Mouse (Mus musculus) liver (tissue): ENCODE measurements around the gene Lrrc2.
A peak's percentile ranks its signal among the peaks of the same experiment; 100 is the strongest.

Experiments used
- DNase-seq: peaks from one replicate; pipeline ENCODE4 v3.0.0-alpha.2; 2020; ENCODE audit warnings: mixed read lengths

Gene Lrrc2

DNA sequence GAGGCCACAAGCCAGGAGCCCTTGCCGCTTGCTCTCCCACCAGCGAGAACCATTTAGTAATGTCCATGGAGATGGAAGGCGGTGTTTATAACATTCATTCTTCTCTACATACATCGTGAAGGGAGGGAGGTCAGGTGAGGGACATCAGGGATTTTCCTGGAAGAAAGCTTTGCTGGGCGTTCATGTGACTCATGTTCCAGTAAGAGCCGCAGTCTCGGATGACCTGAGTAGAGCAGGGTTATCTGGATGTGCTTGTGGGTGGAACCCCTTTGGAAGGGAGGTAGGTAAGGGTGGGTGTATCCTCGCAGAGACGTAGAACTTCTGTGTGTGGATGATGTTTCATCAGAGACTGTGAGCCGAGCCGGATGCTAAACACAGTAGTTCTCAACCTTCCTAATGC lies at the start of gene Lrrc2:
Gene Lrrc2 (plus strand): TSS at position 149 of the 400 bp plus-strand sequence.
- DNase-seq = no peak

- DNase-seq = no peak
These were observed 49.1 kb upstream of the Lrrc2 start for GRCm38 (mm10) chr9:110902271-110902670.

- DNase-seq = no peak
These were observed 44.0 kb upstream of the Lrrc2 start for GRCm38 (mm10) chr9:110907201-110907837.

DNA sequence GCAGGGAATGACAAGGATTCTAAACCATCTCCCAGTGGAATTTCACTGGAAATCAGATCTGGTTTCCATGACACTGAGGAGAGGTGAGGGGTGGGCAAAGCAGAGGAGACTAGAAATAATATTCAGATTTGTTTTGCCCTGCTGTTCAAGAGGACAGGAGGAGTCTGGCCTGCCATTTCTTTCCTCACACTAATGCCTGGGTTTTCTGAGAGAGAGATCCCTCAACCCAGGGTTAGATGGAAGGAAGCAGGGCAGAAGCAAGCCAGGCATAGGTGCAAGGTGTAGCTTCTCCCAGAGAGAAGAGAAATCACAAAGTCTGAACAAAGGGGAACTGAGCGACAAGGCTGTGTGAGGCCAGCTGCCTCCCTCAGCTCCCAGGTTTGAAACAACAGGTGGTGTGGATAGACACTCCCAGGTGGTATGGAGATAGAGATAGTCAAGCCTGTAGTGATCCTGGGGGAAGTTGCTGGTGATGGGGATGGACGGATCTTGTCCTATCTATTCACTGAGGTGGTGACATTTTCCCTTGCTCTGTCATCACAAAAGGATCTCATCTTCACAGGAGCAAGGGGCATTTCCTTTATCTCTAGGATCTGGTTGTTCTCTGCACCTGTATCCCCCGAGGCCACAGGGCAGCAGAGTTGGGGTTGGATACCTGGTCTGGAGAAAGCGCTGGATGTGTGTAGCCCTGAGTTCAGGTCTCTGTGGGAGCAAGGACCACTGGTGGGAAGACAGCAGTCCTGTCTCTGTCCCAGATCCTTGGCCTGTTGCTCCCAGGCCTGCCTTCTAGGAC lies 43.3 kb upstream of the Lrrc2 start:
- DNase-seq = no peak

DNA sequence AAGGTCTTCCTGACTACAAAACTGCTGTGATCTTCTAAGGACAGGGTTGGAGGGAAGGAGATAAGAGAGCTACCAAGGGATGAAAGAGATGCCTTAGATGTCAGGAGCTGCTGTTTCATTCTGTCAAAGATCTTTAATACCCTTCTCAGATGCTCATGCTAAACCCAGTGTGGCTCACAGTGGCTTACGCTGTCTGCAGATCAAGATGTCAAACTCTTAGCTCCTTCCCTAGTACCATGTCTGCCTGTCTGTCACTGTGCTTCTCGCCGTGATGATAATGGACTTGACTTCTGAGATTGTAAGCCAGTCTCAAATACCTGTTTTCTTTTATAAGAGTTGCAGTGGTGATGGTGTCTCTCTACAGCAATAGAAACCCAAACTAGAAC lies 42.7 kb upstream of the Lrrc2 start:
- DNase-seq = no peak

DNA sequence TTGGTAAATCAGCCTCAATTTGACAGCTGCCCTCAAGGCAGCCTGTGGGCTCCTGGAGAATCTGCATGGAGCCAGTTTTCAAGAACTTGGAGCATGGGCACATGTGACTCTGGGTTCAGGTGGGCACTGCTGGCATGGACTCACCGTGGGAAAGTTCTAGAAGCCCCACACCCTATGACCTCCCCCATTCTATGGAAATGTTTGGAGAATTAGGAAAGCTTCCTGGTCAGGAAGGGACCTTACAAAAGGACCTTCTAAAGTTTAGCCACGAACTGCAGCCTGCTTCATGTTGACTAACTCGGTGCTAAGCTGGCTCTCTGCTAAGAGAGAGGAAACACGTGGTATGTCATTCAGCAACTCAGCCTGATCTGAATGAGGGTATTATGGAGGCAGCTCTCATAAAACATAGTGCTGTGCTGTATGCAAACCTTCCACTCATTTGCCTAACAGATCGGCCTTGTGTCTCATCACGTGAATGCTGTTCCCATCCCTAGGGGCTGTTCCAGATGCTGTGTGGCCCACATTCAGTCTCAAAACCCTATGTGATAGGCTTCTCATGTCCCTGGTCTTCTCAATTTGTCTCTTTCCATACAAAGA lies 41.9 kb upstream of the Lrrc2 start:
- no peak for DNase-seq

DNA sequence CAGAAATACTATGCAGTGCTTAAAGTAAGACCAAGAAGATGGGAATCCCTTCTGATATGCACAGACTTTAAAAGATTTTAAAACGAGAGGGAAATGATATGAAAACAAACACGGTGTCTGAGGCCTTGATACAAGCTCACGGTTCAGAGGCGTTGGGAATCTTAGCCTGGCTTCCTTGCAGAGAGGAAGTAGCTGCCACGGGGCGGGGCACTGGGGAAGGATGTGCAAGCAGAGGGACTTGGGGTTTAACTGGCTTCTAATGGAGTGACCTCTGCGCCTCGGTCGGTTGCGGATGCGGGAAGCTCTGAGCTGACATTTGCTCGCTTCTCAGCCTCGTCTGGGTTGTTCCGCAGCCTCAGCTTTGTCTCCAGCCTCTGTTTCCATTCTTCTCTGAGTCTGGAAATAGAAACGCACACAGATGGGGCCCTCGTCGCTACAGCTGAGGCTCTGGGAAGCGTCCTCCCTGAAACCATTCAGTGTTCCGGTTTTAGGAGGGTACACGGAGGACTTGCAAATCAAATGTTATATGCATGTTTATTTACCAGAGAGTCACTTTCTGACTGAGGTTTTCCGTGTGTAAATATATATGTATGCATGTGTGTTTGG lies 36.6 kb upstream of the Lrrc2 start:
- no peak for DNase-seq

DNA sequence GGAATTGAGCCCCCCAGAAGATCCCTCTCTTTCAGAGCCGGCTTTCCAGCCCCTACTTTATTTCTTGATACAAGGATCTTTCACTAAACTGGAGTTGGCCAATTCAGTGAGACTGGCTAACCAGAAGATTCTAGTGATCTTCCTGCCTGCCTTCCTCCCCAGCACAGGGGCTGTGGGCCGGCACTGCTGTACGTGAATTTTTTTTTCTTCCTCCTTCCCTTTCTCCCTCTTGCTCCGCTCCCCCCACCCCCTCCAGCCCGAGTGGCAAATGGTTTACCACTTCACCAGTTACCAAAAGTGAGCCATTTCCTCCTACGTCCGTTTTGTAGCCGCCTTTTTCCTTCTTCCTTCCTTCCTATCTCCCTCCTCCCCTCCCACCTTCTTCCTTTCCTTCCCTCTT lies 35.9 kb upstream of the Lrrc2 start:
- DNase-seq = no peak

- DNase-seq = no peak
These were observed 34.6 kb upstream of the Lrrc2 start, which contains the start of gene Fam240a for GRCm38 (mm10) chr9:110916786-110917185. TSS of gene Fam240a (minus strand) at chr9:110916861.

DNA sequence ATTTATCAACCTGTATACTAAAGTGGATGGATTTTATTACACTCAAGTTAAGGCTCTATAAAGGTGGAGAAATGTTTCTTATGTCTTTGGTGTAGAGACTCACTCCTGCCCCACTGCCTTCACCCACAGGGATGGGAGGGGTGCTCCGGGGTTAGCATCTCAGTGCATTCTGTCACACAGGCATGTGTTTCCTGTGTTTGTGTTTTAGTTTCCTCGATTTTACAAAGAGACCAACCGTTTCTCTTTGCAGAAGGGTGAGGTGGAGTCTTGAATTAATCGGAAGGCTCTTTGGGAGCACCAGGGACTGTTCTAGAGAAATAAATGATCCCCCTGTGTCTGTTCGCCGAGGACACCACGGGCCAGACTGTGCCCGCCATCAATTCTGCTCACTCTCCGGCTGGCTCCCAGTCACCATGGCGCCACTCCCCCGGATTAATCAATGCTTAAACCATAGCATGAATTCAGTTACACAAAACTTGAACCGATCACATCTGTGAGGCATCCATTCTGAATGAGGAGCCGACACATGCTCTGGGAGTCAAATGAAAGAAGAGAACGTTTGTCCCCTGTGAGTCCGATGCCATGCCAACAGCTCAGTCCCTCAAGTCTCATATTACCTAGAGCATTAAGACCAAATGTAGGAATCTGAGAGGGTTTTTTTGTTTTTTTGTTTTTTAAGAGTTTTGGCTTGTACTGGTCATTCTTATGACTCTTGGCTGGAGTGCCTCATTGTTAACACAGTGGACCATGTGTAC lies 30.5 kb upstream of the Lrrc2 start:
- DNase-seq = no peak

- peak; percentile 74 for DNase-seq
These were observed 28.6 kb upstream of the Lrrc2 start for GRCm38 (mm10) chr9:110922759-110923158.

- DNase-seq = no peak
These were observed 19.8 kb upstream of the Lrrc2 start for GRCm38 (mm10) chr9:110931573-110931972.

DNA sequence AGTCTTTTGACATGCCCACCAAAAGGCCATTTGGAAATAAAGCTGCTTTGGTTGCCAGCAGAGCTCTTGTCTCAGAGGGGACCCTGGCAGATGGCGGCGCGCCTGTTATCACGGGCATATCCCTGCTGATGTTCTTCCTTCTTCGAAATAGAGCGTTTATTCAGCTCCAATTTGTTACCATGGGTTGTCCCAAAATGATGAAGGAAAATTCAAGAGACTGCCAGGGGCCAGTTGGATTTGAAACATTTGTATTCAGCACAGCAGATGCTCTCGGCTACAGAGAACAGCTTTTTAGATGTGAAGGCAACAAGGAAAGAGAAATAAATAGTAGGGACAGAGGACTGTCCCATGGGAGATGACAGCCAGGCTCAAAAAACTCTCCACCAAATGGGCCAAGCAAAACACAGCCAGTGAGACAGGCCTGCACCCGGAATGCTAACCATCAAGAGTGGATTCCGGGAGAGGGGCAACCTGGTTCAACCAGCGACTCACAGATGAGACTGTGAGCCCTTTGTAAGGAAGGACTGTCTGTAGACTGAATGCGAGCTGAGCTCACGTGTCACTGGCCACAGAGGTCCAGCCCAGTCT lies 17.4 kb upstream of the Lrrc2 start:
- no peak for DNase-seq

DNA sequence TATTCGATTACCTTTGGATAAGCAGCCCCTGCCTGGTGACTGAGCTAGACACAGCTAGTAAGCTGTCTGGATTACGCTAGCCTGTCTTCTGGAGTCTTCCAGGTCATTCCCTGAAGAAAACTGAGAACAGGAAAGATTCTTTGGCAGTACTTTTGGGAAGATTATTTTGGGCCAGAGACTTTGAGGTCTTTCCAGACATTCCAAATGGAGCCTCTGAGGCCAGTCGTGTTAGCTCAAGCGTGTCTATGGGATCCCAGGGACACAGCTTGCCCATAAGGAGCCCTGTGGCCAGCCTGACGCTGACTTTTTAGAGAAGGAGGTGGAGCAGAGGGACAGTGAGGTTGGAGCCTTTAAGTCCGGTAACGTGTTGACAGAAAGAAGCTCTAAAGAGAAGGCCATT lies 15.4 kb upstream of the Lrrc2 start:
- DNase-seq = no peak

- no peak for DNase-seq
These were observed 13.5 kb upstream of the Lrrc2 start for GRCm38 (mm10) chr9:110937506-110938490.

DNA sequence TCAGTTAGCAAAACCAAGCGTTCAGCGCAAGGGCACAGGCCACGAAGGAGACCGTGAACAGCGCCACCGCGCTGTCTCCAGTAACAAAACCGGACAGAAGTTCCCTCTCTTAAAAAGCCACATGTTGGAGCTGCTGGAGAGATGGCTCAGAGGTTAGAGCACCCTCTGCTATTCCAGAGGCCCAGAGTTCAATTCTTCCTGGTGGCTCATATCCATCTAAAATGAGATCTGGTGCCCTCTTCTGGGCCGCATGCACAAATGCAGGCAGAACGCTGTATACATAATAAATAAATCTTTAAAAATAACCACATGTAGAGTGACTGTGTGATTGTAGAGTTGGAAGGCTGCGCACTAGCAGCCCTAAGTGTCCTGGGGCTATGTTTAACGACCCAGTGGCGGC lies 7.1 kb upstream of the Lrrc2 start:
- DNase-seq = no peak

DNA sequence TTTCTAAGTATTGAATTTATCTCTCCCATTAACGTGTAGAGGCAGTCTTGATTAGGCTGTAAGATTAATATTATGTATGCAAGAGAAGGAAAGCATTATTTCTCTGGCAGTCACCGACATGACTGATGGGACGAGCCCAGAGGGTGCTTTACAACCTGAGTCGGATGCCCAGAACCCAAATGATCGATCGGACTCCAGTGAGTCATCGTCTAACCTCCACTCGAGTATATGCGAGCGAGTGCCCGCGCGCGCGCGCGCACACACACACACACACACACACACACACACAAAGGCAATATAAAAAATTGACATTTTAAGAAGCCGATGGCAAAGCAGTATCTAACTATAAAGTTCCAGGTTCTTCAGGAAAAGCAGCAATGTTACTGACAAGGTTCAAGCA lies 6.0 kb upstream of the Lrrc2 start:
- DNase-seq = no peak

DNA sequence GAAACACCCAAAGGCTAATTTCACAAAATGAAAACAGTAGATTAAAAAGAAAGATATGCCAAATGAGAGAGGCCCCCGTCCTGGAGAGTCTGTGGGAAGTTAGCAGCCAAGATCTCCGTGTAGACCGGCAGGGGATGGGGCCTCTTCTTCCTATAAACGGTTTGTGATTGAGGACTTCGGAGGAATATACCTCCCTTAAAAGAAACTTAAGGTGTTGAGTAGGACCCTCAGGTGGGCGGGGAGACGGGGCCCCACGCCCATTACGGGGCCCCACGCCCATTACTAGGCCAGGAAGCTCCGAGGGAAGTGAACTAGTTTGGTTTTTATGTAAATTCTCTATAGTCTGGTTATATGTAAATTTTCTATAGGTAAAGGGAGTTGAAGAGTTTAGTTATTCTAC lies 5.4 kb upstream of the Lrrc2 start, which contains the start of gene Tdgf1:
Gene Tdgf1 (minus strand): TSS at position 233 of the 400 bp plus-strand sequence.
- DNase-seq = no peak

DNA sequence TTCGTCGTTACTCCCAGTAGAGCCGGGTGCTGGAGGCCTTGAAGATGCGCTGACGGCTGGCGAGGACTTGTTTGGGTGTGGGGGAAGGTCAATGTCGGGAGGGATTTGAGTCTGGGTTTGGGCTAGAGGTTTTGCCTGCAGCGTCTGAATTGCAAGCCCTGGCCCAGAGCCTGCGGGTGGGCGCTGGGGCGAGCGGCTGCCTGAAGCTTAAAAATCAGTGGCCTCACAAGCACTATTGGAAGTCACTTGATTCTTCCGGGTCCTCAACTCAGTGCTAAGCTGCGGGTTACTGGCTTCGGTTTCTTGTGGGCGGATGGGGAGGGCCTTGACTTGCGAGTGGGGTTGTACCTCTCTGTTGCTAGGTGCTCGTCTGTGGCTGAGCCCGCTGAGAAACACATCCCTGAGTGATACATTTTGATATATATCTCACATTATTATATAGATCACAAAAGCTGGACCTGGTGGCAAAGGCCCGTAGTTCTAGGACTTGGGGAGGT lies 4.7 kb upstream of the Lrrc2 start:
- no peak for DNase-seq

DNA sequence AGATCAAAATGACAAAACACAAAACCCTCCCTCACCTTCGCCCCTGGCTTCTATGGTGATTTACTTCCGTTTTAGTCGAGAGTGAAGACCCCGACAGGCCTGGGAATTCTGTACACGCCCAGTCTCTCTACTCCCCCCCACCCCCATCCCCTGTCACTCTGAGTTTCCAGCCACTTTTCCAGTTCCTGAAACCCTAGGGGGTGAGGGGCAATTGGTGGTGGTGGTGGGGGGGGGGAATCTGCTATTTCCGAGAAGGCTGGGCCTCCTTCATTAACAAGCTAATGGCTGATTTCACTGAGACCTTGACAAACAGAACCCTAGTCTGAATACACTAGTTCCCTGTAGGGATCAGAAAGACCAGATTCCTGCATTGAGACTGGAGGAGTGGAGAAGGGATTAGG lies 4.1 kb upstream of the Lrrc2 start:
- DNase-seq = no peak

GRCm38 (mm10) chr9:110947900-110948299 lies 3.4 kb upstream of the Lrrc2 start:
- no peak for DNase-seq
